In the genomic region with DNA sequence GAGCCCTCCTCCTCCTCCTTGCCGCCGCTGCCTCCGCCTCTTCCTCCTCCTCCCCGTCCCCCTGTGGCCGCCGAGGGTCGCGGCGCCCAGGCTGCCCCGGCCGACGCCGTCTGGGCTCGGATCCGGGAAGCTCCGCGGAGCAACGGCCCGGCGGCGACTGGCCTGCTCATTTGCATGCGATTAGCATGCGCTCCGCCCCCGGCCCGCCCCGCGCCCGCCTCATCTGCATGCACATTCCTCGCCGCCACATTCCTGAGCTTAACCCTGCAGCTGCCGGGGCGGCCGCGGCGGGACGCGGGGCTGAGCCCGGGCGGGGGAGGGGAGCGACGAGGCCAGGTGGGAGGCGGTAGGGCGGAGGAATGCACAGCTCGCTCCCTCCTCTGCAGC, we compare ENCODE assay signal across 8 mouse cellular contexts. TPM values are rescaled to one million over a fixed set of nuclear protein-coding genes. Genes with fewer than 3 reads are reported as not detected.
DNase-seq lines count a peak whose midpoint lies in the region; ATAC-seq and TF ChIP-seq lines count a peak whose summit lies in the region.

No protein-coding gene starts in this region.

- H3K27me3 ChIP-seq in hindbrain, embryonic 11.5 days (ENCODE audit: control insufficient read depth, insufficient read depth, low read length) = no peaks in the 10 kb centered on the region
- H3K27me3 ChIP-seq in lung, postnatal 0 days (replicated peaks; ENCODE audit: insufficient read depth, low read length) = no peaks in the 10 kb centered on the region

- under 1% methylated on average over 28 of the region's 45 CpGs for WGBS in hindbrain, embryonic 11.5 days
- 2% methylated on average over 35 of the region's 45 CpGs for WGBS in lung, postnatal 0 days

- H3K9ac ChIP-seq in hindbrain, embryonic 11.5 days (ENCODE audit: low read depth, low read length) = peak overlapping the region; percentile 77
- peak overlapping the region; percentile 88 for H3K9ac ChIP-seq in lung, postnatal 0 days (replicated peaks; ENCODE audit: low read depth)

- peak overlapping the region; percentile 76 for H3K27ac ChIP-seq in hindbrain, embryonic 11.5 days (ENCODE audit: low read depth, low read length)
- H3K27ac ChIP-seq in lung, postnatal 0 days (ENCODE audit: low read length) = peak overlapping the region; percentile 100

- peak; percentile 98 for DNase-seq in NIH3T3 (ENCODE audit: low read depth)
- DNase-seq in cerebellum, adult 9-11 months = peak; percentile 82
- peak; percentile 81 to 94 for DNase-seq in frontal cortex, adult 2 months (ENCODE audit: extremely low spot score in 1 of 2, low spot score in 1 of 2)
- DNase-seq in hindbrain, embryonic 11.5 days (ENCODE audit: low spot score) = peak; percentile 96
- peak; percentile 91 to 94 for DNase-seq in layer of hippocampus, postnatal 10 days (ENCODE audit: low spot score in 2 of 2)
- DNase-seq in lung, postnatal 0 days (ENCODE audit: low spot score) = peak; percentile 98
- peak; percentile 87 for DNase-seq in ovary, postnatal 10 days (ENCODE audit: low spot score)
- DNase-seq in thymus, postnatal 0 days (ENCODE audit: low spot score) = peak; percentile 56

- TF ChIP-seq CTCF in lung, postnatal 0 days (IDR thresholded peaks at IDR 0.05) = peak; percentile 62

- H3K4me3 ChIP-seq in hindbrain, embryonic 11.5 days (ENCODE audit: low read depth, low read length) = peak overlapping the region; percentile 73
- H3K4me3 ChIP-seq in lung, postnatal 0 days (ENCODE audit: low read depth, low read length) = peak overlapping the region; percentile 87

- no peaks in the 10 kb centered on the region for H3K36me3 ChIP-seq in hindbrain, embryonic 11.5 days (ENCODE audit: control insufficient read depth, insufficient read depth, low read length)
- H3K36me3 ChIP-seq in lung, postnatal 0 days (ENCODE audit: insufficient read depth, low read length) = no peaks in the 10 kb centered on the region

- H3K9me3 ChIP-seq in hindbrain, embryonic 11.5 days (ENCODE audit: control insufficient read depth, low read length) = no peaks in the 10 kb centered on the region
- no peaks in the 10 kb centered on the region for H3K9me3 ChIP-seq in lung, postnatal 0 days (ENCODE audit: low read length)

- no peak for TF ChIP-seq EP300 in lung, postnatal 0 days (IDR thresholded peaks at IDR 0.05)

- H3K4me1 ChIP-seq in hindbrain, embryonic 11.5 days (replicated peaks; ENCODE audit: control insufficient read depth, insufficient read depth, low read length) = no peaks in the 10 kb centered on the region; the same call in 1 of the 2 replicates
- peaks cover 23% of the 10 kb centered on the region; the same call in 1 of the 2 replicates for H3K4me1 ChIP-seq in lung, postnatal 0 days (ENCODE audit: insufficient read depth, low read depth, low read length)

- ATAC-seq in hindbrain, embryonic 11.5 days (ENCODE audit: low FRiP score) = peak; percentile 94
- ATAC-seq in lung, postnatal 0 days = peak; percentile 95

- H3K4me2 ChIP-seq in hindbrain, embryonic 11.5 days (replicated peaks; ENCODE audit: low read depth, low read length) = peak overlapping the region; percentile 92
- peak overlapping the region; percentile 92 for H3K4me2 ChIP-seq in lung, postnatal 0 days (replicated peaks; ENCODE audit: low read depth, low read length)

RNA-seq across cellular contexts. Expression of a gene that starts 0.3 kb away (rescaled TPM):
- 9.1 and 9.5 TPM in 2 replicates for polyA plus RNA-seq in frontal cortex, adult 2 months (2012; rRNA removed)
- 8.6 and 10.0 TPM in 2 replicates for polyA plus RNA-seq in hindbrain, embryonic 11.5 days (2014; fragmentation: Nextera tagmentation; extraction: Ambion mirVana)
- total RNA-seq in layer of hippocampus, postnatal 10 days (2021) = 10 to 100 TPM; 26.6 to 29.1 TPM
- polyA plus RNA-seq in lung, postnatal 0 days (2015; fragmentation: Nextera tagmentation; extraction: Ambion mirVana) = 19.1 and 23.1 TPM in 2 replicates
- polyA plus RNA-seq in thymus, postnatal 0 days (2015; fragmentation: Nextera tagmentation; extraction: Ambion mirVana) = 1.3 and 1.8 TPM in 2 replicates

Comparison
In these comparisons a context has a peak if more than half of its experiments do, and no peak if none do; other contexts are left out.
1. Peak in every context shown above with its lines: DNase-seq, ATAC-seq, H3K4me3 ChIP-seq and H3K27ac ChIP-seq.